Mouse (Mus musculus): ENCODE measurements at regions not wholly inside any gene's neighbourhood (a gene's known extent, or its start where the extent isn't known, plus 50 kb on each side); places are given as distances from the start of the nearest gene placed in this dataset.

GRCm38 (mm10) chr11:64925970-64926369 lies 52.9 kb upstream of the Elac2 start:
- TF ChIP-seq CTCF (IDR thresholded peaks at IDR 0.05 in 2 of 3, conservative IDR thresholded peaks at IDR 0.05 in 1 of 3; ENCODE audit: control insufficient read depth in 1 of 3, insufficient read depth in 1 of 3, low read depth in 2 of 3, low read length in 3 of 3, poor library complexity in 1 of 3, severe bottlenecking in 1 of 3), result no peak
- no peak for TF ChIP-seq POLR2A (IDR thresholded peaks at IDR 0.05; ENCODE audit: control insufficient read depth in 1 of 2, insufficient read depth in 1 of 2, low read depth in 1 of 2, low read length in 2 of 2, poor library complexity in 1 of 2)
- no peak for TF ChIP-seq SMC3 (IDR thresholded peaks at IDR 0.05; ENCODE audit: low read depth, low read length)
- TF ChIP-seq CHD2 (IDR thresholded peaks at IDR 0.05; ENCODE audit: low read length), result no peak
- TF ChIP-seq TCF12 (IDR thresholded peaks at IDR 0.05; ENCODE audit: low read depth, low read length), result no peak
- TF ChIP-seq MAX (IDR thresholded peaks at IDR 0.05; ENCODE audit: low read length), result no peak

All from MEL (cell line).